Mouse (Mus musculus): Measurements from ENCODE around the gene Slc8a1. TPM values are rescaled to one million over a fixed set of nuclear protein-coding genes. Genes with fewer than 3 reads are reported as not detected.
A peak's percentile ranks its signal among the peaks of the same experiment; 100 is the strongest.

The Slc8a1 gene
- polyA plus RNA-seq, 1 experiment from 2014 or later, result 22.6 TPM

GRCm38 (mm10) chr17:81427245-81427644 is 310.9 kb downstream of the Slc8a1 start:
- no peak for DNase-seq
- Histone ChIP-seq H3K27ac (replicated peaks; ENCODE audit: low read depth, low read length) (0 out of 2 replicates have a peak overlapping the region, but pooled peaks have one; percentile 32), H3K9me3 (ENCODE audit: control insufficient read depth, low read length) (no peaks in the 10 kb centered on the region), H3K36me3 (ENCODE audit: control insufficient read depth, insufficient read depth, low read length) (0 out of 2 replicates have a peak, but pooled peaks cover 2% of the 10 kb centered on the region), H3K9ac (replicated peaks; ENCODE audit: low read length) (no peak overlapping the region), H3K4me3 (replicated peaks; ENCODE audit: low read depth, low read length) (no peak overlapping the region), H3K4me1 (ENCODE audit: control insufficient read depth, insufficient read depth, low read length) (peaks cover 5% of the 10 kb centered on the region; the same call in 1 of the 2 replicates), H3K27me3 (ENCODE audit: control insufficient read depth, insufficient read depth, low read length) (no peaks in the 10 kb centered on the region), H3K4me2 (ENCODE audit: low read length) (no peak overlapping the region)
- no peak for ATAC-seq (ENCODE audit: low FRiP score, low TSS enrichment)
- WGBS, result 81% methylated on average over 7 of the region's 7 CpGs

GRCm38 (mm10) chr17:81424256-81424912 is 313.8 kb downstream of the Slc8a1 start:
- DNase-seq (no peak), ATAC-seq (ENCODE audit: low FRiP score, low TSS enrichment) (no peak)
- H3K4me2 ChIP-seq (ENCODE audit: low read length), result no peak overlapping the region
- no peak overlapping the region for H3K27ac ChIP-seq (replicated peaks; ENCODE audit: low read depth, low read length)
- H3K4me1 ChIP-seq (ENCODE audit: control insufficient read depth, insufficient read depth, low read length), result peaks cover 11% of the 10 kb centered on the region; the same call in 1 of the 2 replicates
- no peak overlapping the region for H3K4me3 ChIP-seq (replicated peaks; ENCODE audit: low read depth, low read length)
- 0 out of 2 replicates have a peak, but pooled peaks cover 2% of the 10 kb centered on the region for H3K36me3 ChIP-seq (ENCODE audit: control insufficient read depth, insufficient read depth, low read length)
- WGBS, result 38% methylated on average over 10 of the region's 10 CpGs
- H3K9me3 ChIP-seq (ENCODE audit: control insufficient read depth, low read length), result no peaks in the 10 kb centered on the region
- no peak overlapping the region for H3K9ac ChIP-seq (replicated peaks; ENCODE audit: low read length)
- no peaks in the 10 kb centered on the region for H3K27me3 ChIP-seq (ENCODE audit: control insufficient read depth, insufficient read depth, low read length)

- Histone ChIP-seq H3K27ac (replicated peaks; ENCODE audit: low read depth, low read length) (peak overlapping the region; percentile 63), H3K9me3 (ENCODE audit: control insufficient read depth, low read length) (no peaks in the 10 kb centered on the region), H3K4me3 (replicated peaks; ENCODE audit: low read depth, low read length) (no peak overlapping the region), H3K4me2 (ENCODE audit: low read length) (no peak overlapping the region), H3K36me3 (ENCODE audit: control insufficient read depth, insufficient read depth, low read length) (no peaks in the 10 kb centered on the region), H3K9ac (replicated peaks; ENCODE audit: low read length) (no peak overlapping the region), H3K27me3 (ENCODE audit: control insufficient read depth, insufficient read depth, low read length) (no peaks in the 10 kb centered on the region), H3K4me1 (ENCODE audit: control insufficient read depth, insufficient read depth, low read length) (peaks cover 11% of the 10 kb centered on the region; the same call in 1 of the 2 replicates)
- 39% methylated on average over 10 of the region's 10 CpGs for WGBS
- ATAC-seq (ENCODE audit: low FRiP score, low TSS enrichment) (peak; percentile 43; the same call in 1 of the 2 replicates), DNase-seq (peak; percentile 58)
These were observed 318.2 kb downstream of the Slc8a1 start for GRCm38 (mm10) chr17:81419802-81420459.

GRCm38 (mm10) chr17:81416361-81417114 is 321.6 kb downstream of the Slc8a1 start:
- 82% methylated on average over 6 of the region's 6 CpGs for WGBS
- no peak overlapping the region for H3K4me3 ChIP-seq (replicated peaks; ENCODE audit: low read depth, low read length)
- H3K9ac ChIP-seq (replicated peaks; ENCODE audit: low read length), result no peak overlapping the region
- H3K27ac ChIP-seq (replicated peaks; ENCODE audit: low read depth, low read length), result no peak overlapping the region
- DNase-seq (no peak), ATAC-seq (ENCODE audit: low FRiP score, low TSS enrichment) (no peak)
- no peaks in the 10 kb centered on the region for H3K36me3 ChIP-seq (ENCODE audit: control insufficient read depth, insufficient read depth, low read length)
- no peaks in the 10 kb centered on the region for H3K9me3 ChIP-seq (ENCODE audit: control insufficient read depth, low read length)
- 0 out of 2 replicates have a peak, but pooled peaks cover 6% of the 10 kb centered on the region for H3K4me1 ChIP-seq (ENCODE audit: control insufficient read depth, insufficient read depth, low read length)
- no peaks in the 10 kb centered on the region for H3K27me3 ChIP-seq (ENCODE audit: control insufficient read depth, insufficient read depth, low read length)
- H3K4me2 ChIP-seq (ENCODE audit: low read length), result no peak overlapping the region

- ATAC-seq (ENCODE audit: low FRiP score, low TSS enrichment) (no peak), DNase-seq (no peak)
- 91% methylated on average over 4 of the region's 4 CpGs for WGBS
- H3K27me3 ChIP-seq (ENCODE audit: control insufficient read depth, insufficient read depth, low read length), result no peaks in the 10 kb centered on the region
- H3K4me1 ChIP-seq (ENCODE audit: control insufficient read depth, insufficient read depth, low read length), result no peaks in the 10 kb centered on the region
- H3K9me3 ChIP-seq (ENCODE audit: control insufficient read depth, low read length), result no peaks in the 10 kb centered on the region
- no peak overlapping the region for H3K4me2 ChIP-seq (ENCODE audit: low read length)
- no peak overlapping the region for H3K27ac ChIP-seq (replicated peaks; ENCODE audit: low read depth, low read length)
- H3K36me3 ChIP-seq (ENCODE audit: control insufficient read depth, insufficient read depth, low read length), result peaks cover 4% of the 10 kb centered on the region
- H3K4me3 ChIP-seq (replicated peaks; ENCODE audit: low read depth, low read length), result no peak overlapping the region
- H3K9ac ChIP-seq (replicated peaks; ENCODE audit: low read length), result no peak overlapping the region
These were observed 325.4 kb downstream of the Slc8a1 start for GRCm38 (mm10) chr17:81412736-81413135.

GRCm38 (mm10) chr17:81404225-81404624 is 334.0 kb downstream of the Slc8a1 start:
- H3K4me2 ChIP-seq (ENCODE audit: low read length), result no peak overlapping the region
- H3K9me3 ChIP-seq (ENCODE audit: control insufficient read depth, low read length), result no peaks in the 10 kb centered on the region
- DNase-seq (no peak), ATAC-seq (ENCODE audit: low FRiP score, low TSS enrichment) (no peak)
- no peak overlapping the region for H3K4me3 ChIP-seq (replicated peaks; ENCODE audit: low read depth, low read length)
- H3K9ac ChIP-seq (replicated peaks; ENCODE audit: low read length), result no peak overlapping the region
- peaks cover 6% of the 10 kb centered on the region; the same call in 1 of the 2 replicates for H3K4me1 ChIP-seq (ENCODE audit: control insufficient read depth, insufficient read depth, low read length)
- 38% methylated on average over 4 of the region's 4 CpGs for WGBS
- H3K27me3 ChIP-seq (ENCODE audit: control insufficient read depth, insufficient read depth, low read length), result no peaks in the 10 kb centered on the region
- peaks cover 8% of the 10 kb centered on the region for H3K36me3 ChIP-seq (ENCODE audit: control insufficient read depth, insufficient read depth, low read length)
- no peak overlapping the region for H3K27ac ChIP-seq (replicated peaks; ENCODE audit: low read depth, low read length)

- Histone ChIP-seq H3K4me2 (ENCODE audit: low read length) (no peak overlapping the region), H3K4me3 (replicated peaks; ENCODE audit: low read depth, low read length) (no peak overlapping the region), H3K36me3 (ENCODE audit: control insufficient read depth, insufficient read depth, low read length) (peaks cover 8% of the 10 kb centered on the region), H3K4me1 (ENCODE audit: control insufficient read depth, insufficient read depth, low read length) (peaks cover 6% of the 10 kb centered on the region; the same call in 1 of the 2 replicates), H3K27me3 (ENCODE audit: control insufficient read depth, insufficient read depth, low read length) (no peaks in the 10 kb centered on the region), H3K9ac (replicated peaks; ENCODE audit: low read length) (no peak overlapping the region), H3K27ac (replicated peaks; ENCODE audit: low read depth, low read length) (no peak overlapping the region), H3K9me3 (ENCODE audit: control insufficient read depth, low read length) (no peaks in the 10 kb centered on the region)
- DNase-seq (no peak), ATAC-seq (ENCODE audit: low FRiP score, low TSS enrichment) (no peak)
- 91% methylated on average over 4 of the region's 4 CpGs for WGBS
These were observed 335.1 kb downstream of the Slc8a1 start for GRCm38 (mm10) chr17:81403121-81403520.

- H3K4me1 ChIP-seq (ENCODE audit: control insufficient read depth, insufficient read depth, low read length), result peaks cover 6% of the 10 kb centered on the region; the same call in 1 of the 2 replicates
- no peak overlapping the region for H3K4me2 ChIP-seq (ENCODE audit: low read length)
- H3K9me3 ChIP-seq (ENCODE audit: control insufficient read depth, low read length), result no peaks in the 10 kb centered on the region
- H3K27me3 ChIP-seq (ENCODE audit: control insufficient read depth, insufficient read depth, low read length), result no peaks in the 10 kb centered on the region
- H3K4me3 ChIP-seq (replicated peaks; ENCODE audit: low read depth, low read length), result no peak overlapping the region
- no peak overlapping the region for H3K27ac ChIP-seq (replicated peaks; ENCODE audit: low read depth, low read length)
- no peak overlapping the region for H3K9ac ChIP-seq (replicated peaks; ENCODE audit: low read length)
- DNase-seq (no peak), ATAC-seq (ENCODE audit: low FRiP score, low TSS enrichment) (no peak)
- WGBS, result 86% methylated on average over 2 of the region's 2 CpGs
- H3K36me3 ChIP-seq (ENCODE audit: control insufficient read depth, insufficient read depth, low read length), result peaks cover 3% of the 10 kb centered on the region
These were observed 335.5 kb downstream of the Slc8a1 start for GRCm38 (mm10) chr17:81402636-81403035.
